Comparison of ENCODE assay signal across 17 mouse cellular contexts in genomic region chr4:16355184-16355583, GRCm38 (mm10).
DNase-seq lines count a peak whose midpoint lies in the region; ATAC-seq lines count a peak whose summit lies in the region.
"Had no signal": no experiment of that assay in that cellular context is flagged by ENCODE, and none has a peak within 500 bp of the region (broad histone marks: within the 10 kb centered on the region; RNA-seq: fewer than 3 reads in every experiment).

No protein-coding gene starts in this region.

- H3K9ac ChIP-seq in hindbrain, embryonic 14.5 days, result no peak overlapping the region
- no peak overlapping the region for H3K9ac ChIP-seq in midbrain, embryonic 11.5 days (ENCODE audit: low read length)
- no peak overlapping the region for H3K9ac ChIP-seq in midbrain, embryonic 16.5 days (ENCODE audit: low read depth, low read length)
- H3K9ac ChIP-seq: embryonic facial prominence, embryonic 13.5 days; forebrain, embryonic 13.5 days; heart, embryonic 13.5 days; intestine, embryonic 15.5 days had no signal

- peak; percentile 38 to 68 for DNase-seq in cerebellum, postnatal 14 days
- no peak for DNase-seq in cerebellum, postnatal 36 days
- peak; percentile 37 for DNase-seq in hindbrain, embryonic 14.5 days (ENCODE audit: low spot score)
- no peak for DNase-seq in hindbrain, embryonic 10.5 days (ENCODE audit: low spot score)
- DNase-seq in midbrain, embryonic 11.5 days (ENCODE audit: low spot score, missing footprints), result peak; percentile 54
- no peak for DNase-seq in kidney, adult 8-10 months
- DNase-seq: adrenal gland, postnatal 10 days; cerebellum, adult 11-12 months; cerebellum, adult 9-11 months; gastrocnemius, postnatal 36 days; heart, adult 11 months; heart, postnatal 36 days had no signal

- H3K27ac ChIP-seq in hindbrain, embryonic 14.5 days, result no peak overlapping the region
- no peak overlapping the region for H3K27ac ChIP-seq in hindbrain, embryonic 10.5 days
- H3K27ac ChIP-seq in midbrain, embryonic 11.5 days (ENCODE audit: low read depth, low read length), result no peak overlapping the region
- H3K27ac ChIP-seq in midbrain, embryonic 16.5 days (ENCODE audit: low read length), result no peak overlapping the region
- H3K27ac ChIP-seq: embryonic facial prominence, embryonic 13.5 days; forebrain, embryonic 13.5 days; heart, embryonic 13.5 days; intestine, embryonic 15.5 days had no signal

- H3K4me3 ChIP-seq in hindbrain, embryonic 14.5 days (replicated peaks; ENCODE audit: low read length), result no peak overlapping the region
- no peak overlapping the region for H3K4me3 ChIP-seq in hindbrain, embryonic 10.5 days
- H3K4me3 ChIP-seq in midbrain, embryonic 11.5 days (ENCODE audit: low read depth, low read length), result no peak overlapping the region
- no peak overlapping the region for H3K4me3 ChIP-seq in midbrain, embryonic 16.5 days (ENCODE audit: low read depth, low read length)
- H3K4me3 ChIP-seq: embryonic facial prominence, embryonic 13.5 days; forebrain, embryonic 13.5 days; heart, embryonic 13.5 days; intestine, embryonic 15.5 days had no signal

- ATAC-seq in hindbrain, embryonic 14.5 days (ENCODE audit: low FRiP score), result peak; percentile 66; the same call in 1 of the 2 replicates
- ATAC-seq in midbrain, embryonic 11.5 days (ENCODE audit: low FRiP score), result no peak
- no peak for ATAC-seq in midbrain, embryonic 16.5 days
- ATAC-seq: forebrain, embryonic 13.5 days; intestine, embryonic 15.5 days had no signal

- H3K27me3 ChIP-seq in hindbrain, embryonic 14.5 days (ENCODE audit: control insufficient read depth, insufficient read depth, low read length), result no peaks in the 10 kb centered on the region
- H3K27me3 ChIP-seq in hindbrain, embryonic 10.5 days (ENCODE audit: insufficient read depth, poor library complexity, severe bottlenecking), result no peaks in the 10 kb centered on the region
- no peaks in the 10 kb centered on the region for H3K27me3 ChIP-seq in midbrain, embryonic 11.5 days (ENCODE audit: control insufficient read depth, insufficient read depth, low read length)
- no peaks in the 10 kb centered on the region for H3K27me3 ChIP-seq in midbrain, embryonic 16.5 days (ENCODE audit: control insufficient read depth, insufficient read depth, low read depth, low read length)
- H3K27me3 ChIP-seq: embryonic facial prominence, embryonic 13.5 days; forebrain, embryonic 13.5 days; heart, embryonic 13.5 days; intestine, embryonic 15.5 days had no signal

- no peak overlapping the region for H3K4me2 ChIP-seq in hindbrain, embryonic 14.5 days (replicated peaks)
- no peak overlapping the region for H3K4me2 ChIP-seq in midbrain, embryonic 11.5 days
- H3K4me2 ChIP-seq in midbrain, embryonic 16.5 days (ENCODE audit: low read length), result no peak overlapping the region
- H3K4me2 ChIP-seq: embryonic facial prominence, embryonic 13.5 days; forebrain, embryonic 13.5 days; heart, embryonic 13.5 days; intestine, embryonic 15.5 days had no signal

- no peaks in the 10 kb centered on the region for H3K9me3 ChIP-seq in hindbrain, embryonic 14.5 days (ENCODE audit: control insufficient read depth, low read length)
- H3K9me3 ChIP-seq in hindbrain, embryonic 10.5 days, result no peaks in the 10 kb centered on the region
- no peaks in the 10 kb centered on the region for H3K9me3 ChIP-seq in midbrain, embryonic 11.5 days (ENCODE audit: control insufficient read depth, low read length)
- H3K9me3 ChIP-seq in midbrain, embryonic 16.5 days (replicated peaks; ENCODE audit: control insufficient read depth, low read length, poor library complexity, severe bottlenecking), result no peaks in the 10 kb centered on the region
- H3K9me3 ChIP-seq: embryonic facial prominence, embryonic 13.5 days; forebrain, embryonic 13.5 days; heart, embryonic 13.5 days; intestine, embryonic 15.5 days had no signal

- 65% methylated on average over 3 of the region's 3 CpGs for WGBS in hindbrain, embryonic 14.5 days
- 92% methylated on average over 3 of the region's 3 CpGs for WGBS in hindbrain, embryonic 10.5 days
- 85% methylated on average over 3 of the region's 3 CpGs for WGBS in midbrain, embryonic 11.5 days
- WGBS in midbrain, embryonic 16.5 days, result 81% methylated on average over 3 of the region's 3 CpGs

- H3K36me3 ChIP-seq in hindbrain, embryonic 14.5 days (replicated peaks; ENCODE audit: control insufficient read depth, insufficient read depth), result no peaks in the 10 kb centered on the region
- no peaks in the 10 kb centered on the region for H3K36me3 ChIP-seq in hindbrain, embryonic 10.5 days
- no peaks in the 10 kb centered on the region for H3K36me3 ChIP-seq in midbrain, embryonic 11.5 days (ENCODE audit: control insufficient read depth, insufficient read depth, low read length)
- H3K36me3 ChIP-seq in midbrain, embryonic 16.5 days (ENCODE audit: control insufficient read depth, insufficient read depth, low read length), result no peaks in the 10 kb centered on the region
- H3K36me3 ChIP-seq: embryonic facial prominence, embryonic 13.5 days; heart, embryonic 13.5 days; intestine, embryonic 15.5 days had no signal

- H3K4me1 ChIP-seq in hindbrain, embryonic 14.5 days (replicated peaks; ENCODE audit: control insufficient read depth, insufficient read depth, low read length), result no peaks in the 10 kb centered on the region
- H3K4me1 ChIP-seq in hindbrain, embryonic 10.5 days (replicated peaks), result no peaks in the 10 kb centered on the region
- no peaks in the 10 kb centered on the region for H3K4me1 ChIP-seq in midbrain, embryonic 11.5 days (ENCODE audit: control insufficient read depth, insufficient read depth, low read length)
- H3K4me1 ChIP-seq in midbrain, embryonic 16.5 days (ENCODE audit: control insufficient read depth, insufficient read depth, low read length), result no peaks in the 10 kb centered on the region
- H3K4me1 ChIP-seq: embryonic facial prominence, embryonic 13.5 days; forebrain, embryonic 13.5 days; intestine, embryonic 15.5 days had no signal

Comparison
In these comparisons a context has a peak if more than half of its experiments do, and no peak if none do; other contexts are left out.
1. DNase-seq: peak in cerebellum, postnatal 14 days (2 of 2), hindbrain, embryonic 14.5 days (single experiment) and midbrain, embryonic 11.5 days (single experiment); none in cerebellum, postnatal 36 days (0 of 2), hindbrain, embryonic 10.5 days (single experiment) and kidney, adult 8-10 months (0 of 2).